30 mouse cellular contexts compared by ENCODE assay signal in the genomic region with DNA sequence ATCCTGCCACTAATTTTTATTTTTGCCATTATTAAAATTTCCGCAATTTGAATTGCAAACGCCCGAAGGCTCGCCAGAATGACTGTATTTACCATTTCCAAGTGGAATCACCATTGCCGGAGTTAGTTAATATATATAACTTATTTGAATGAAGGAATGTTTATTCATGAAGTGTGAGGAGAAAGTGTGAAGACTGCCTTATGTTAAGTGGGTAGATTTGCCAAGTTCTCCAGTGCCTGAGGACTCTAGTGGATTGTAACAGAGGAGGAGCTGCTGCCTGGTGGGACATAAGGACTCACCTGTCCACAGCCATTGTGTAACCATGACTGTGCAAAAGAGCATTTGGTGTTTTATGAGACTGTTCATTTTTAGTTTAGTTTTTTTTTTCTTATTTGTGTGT. TPM values are rescaled to one million over a fixed set of nuclear protein-coding genes. Genes with fewer than 3 reads are reported as not detected.
DNase-seq lines count a peak whose midpoint lies in the region; ATAC-seq lines count a peak whose summit lies in the region.
"Had no signal": no experiment of that assay in that cellular context is flagged by ENCODE, and none has a peak within 500 bp of the region (broad histone marks: within the 10 kb centered on the region; RNA-seq: fewer than 3 reads in every experiment).

No protein-coding gene starts in this region.

- H3K4me3 ChIP-seq in forebrain, embryonic 13.5 days = no peak overlapping the region
- no peak overlapping the region for H3K4me3 ChIP-seq in forebrain, embryonic 11.5 days (ENCODE audit: low read depth, low read length)
- no peak overlapping the region for H3K4me3 ChIP-seq in hindbrain, embryonic 11.5 days (ENCODE audit: low read depth, low read length)
- H3K4me3 ChIP-seq: embryonic facial prominence, embryonic 13.5 days; hindbrain, embryonic 10.5 days; kidney, embryonic 15.5 days; limb, embryonic 10.5 days; limb, embryonic 15.5 days; liver, embryonic 13.5 days; midbrain, embryonic 13.5 days; stomach, embryonic 15.5 days had no signal

- H3K27me3 ChIP-seq in forebrain, embryonic 13.5 days = no peaks in the 10 kb centered on the region
- no peaks in the 10 kb centered on the region for H3K27me3 ChIP-seq in forebrain, embryonic 11.5 days (ENCODE audit: control insufficient read depth, insufficient read depth, low read length)
- H3K27me3 ChIP-seq in hindbrain, embryonic 11.5 days (ENCODE audit: control insufficient read depth, insufficient read depth, low read length) = no peaks in the 10 kb centered on the region
- H3K27me3 ChIP-seq: CH12.LX; embryonic facial prominence, embryonic 13.5 days; kidney, embryonic 15.5 days; limb, embryonic 15.5 days; liver, embryonic 13.5 days; stomach, embryonic 15.5 days had no signal

- no peak overlapping the region for H3K9ac ChIP-seq in forebrain, embryonic 13.5 days
- H3K9ac ChIP-seq in forebrain, embryonic 11.5 days (ENCODE audit: low read length) = no peak overlapping the region
- H3K9ac ChIP-seq in hindbrain, embryonic 11.5 days (ENCODE audit: low read depth, low read length) = no peak overlapping the region
- H3K9ac ChIP-seq: embryonic facial prominence, embryonic 13.5 days; kidney, embryonic 15.5 days; limb, embryonic 15.5 days; liver, embryonic 13.5 days; midbrain, embryonic 13.5 days; stomach, embryonic 15.5 days had no signal

- DNase-seq in forebrain, embryonic 11.5 days (ENCODE audit: low spot score) = no peak
- peak; percentile 4 for DNase-seq in heart, adult 11 months
- no peak for DNase-seq in heart, adult 18-20 months
- DNase-seq in right cerebral cortex, postnatal 36 days (ENCODE audit: low spot score in 2 of 2) = peak; percentile 2 to 17
- DNase-seq in right cerebral cortex, postnatal 10 days (ENCODE audit: low spot score in 2 of 2) = no peak
- DNase-seq in hindbrain, embryonic 11.5 days (ENCODE audit: low spot score) = no peak
- DNase-seq: adrenal gland, adult 2 months; cerebellum, adult 11-12 months; cerebellum, adult 9-11 months; embryo, embryonic 11 days; heart, postnatal 14 days; kidney, adult 18-20 months; kidney, postnatal 25 days; liver, embryonic 13.5 days; lung, adult 18-20 months; retina, postnatal 1 day; thymus, postnatal 14 days had no signal

- H3K4me1 ChIP-seq in forebrain, embryonic 13.5 days = 0 out of 2 replicates have a peak, but pooled peaks cover 7% of the 10 kb centered on the region
- H3K4me1 ChIP-seq in forebrain, embryonic 11.5 days (replicated peaks; ENCODE audit: control insufficient read depth, insufficient read depth, low read length) = no peaks in the 10 kb centered on the region
- no peaks in the 10 kb centered on the region for H3K4me1 ChIP-seq in hindbrain, embryonic 11.5 days (replicated peaks; ENCODE audit: control insufficient read depth, insufficient read depth, low read length)
- H3K4me1 ChIP-seq: embryonic facial prominence, embryonic 13.5 days; kidney, embryonic 15.5 days; limb, embryonic 10.5 days; limb, embryonic 15.5 days; liver, embryonic 13.5 days; stomach, embryonic 15.5 days had no signal

- WGBS in forebrain, embryonic 13.5 days = 73% methylated on average over 5 of the region's 5 CpGs
- 89% methylated on average over 5 of the region's 5 CpGs for WGBS in forebrain, embryonic 11.5 days
- WGBS in hindbrain, embryonic 11.5 days = 92% methylated on average over 5 of the region's 5 CpGs

- no peaks in the 10 kb centered on the region for H3K36me3 ChIP-seq in forebrain, embryonic 13.5 days (ENCODE audit: poor library complexity, severe bottlenecking)
- no peaks in the 10 kb centered on the region for H3K36me3 ChIP-seq in forebrain, embryonic 11.5 days (ENCODE audit: control insufficient read depth, insufficient read depth, low read length)
- no peaks in the 10 kb centered on the region for H3K36me3 ChIP-seq in hindbrain, embryonic 11.5 days (ENCODE audit: control insufficient read depth, insufficient read depth, low read length)
- H3K36me3 ChIP-seq: embryonic facial prominence, embryonic 13.5 days; hindbrain, embryonic 10.5 days; kidney, embryonic 15.5 days; limb, embryonic 10.5 days; limb, embryonic 15.5 days; liver, embryonic 13.5 days; midbrain, embryonic 13.5 days; stomach, embryonic 15.5 days had no signal

- ATAC-seq in forebrain, embryonic 13.5 days = peak; percentile 78
- ATAC-seq in forebrain, embryonic 11.5 days (replicated peaks; ENCODE audit: low FRiP score) = no peak
- no peak; the same call in 1 of the 2 replicates for ATAC-seq in hindbrain, embryonic 11.5 days (ENCODE audit: low FRiP score)
- ATAC-seq: activated CD4-positive, CD25-positive, alpha-beta regulatory T cell, adult 4 months; hindbrain, embryonic 16.5 days; lung, postnatal 0 days had no signal

- H3K27ac ChIP-seq in forebrain, embryonic 13.5 days = no peak overlapping the region
- no peak overlapping the region for H3K27ac ChIP-seq in forebrain, embryonic 11.5 days (ENCODE audit: low read depth, low read length)
- H3K27ac ChIP-seq in hindbrain, embryonic 11.5 days (ENCODE audit: low read depth, low read length) = no peak overlapping the region
- H3K27ac ChIP-seq: embryonic facial prominence, embryonic 13.5 days; hindbrain, embryonic 10.5 days; kidney, embryonic 15.5 days; limb, embryonic 10.5 days; limb, embryonic 15.5 days; liver, embryonic 13.5 days; macrophage; midbrain, embryonic 13.5 days; stomach, embryonic 15.5 days had no signal

- no peak overlapping the region for H3K4me2 ChIP-seq in forebrain, embryonic 13.5 days
- H3K4me2 ChIP-seq in forebrain, embryonic 11.5 days (ENCODE audit: low read depth, low read length, severe bottlenecking) = no peak overlapping the region
- no peak overlapping the region for H3K4me2 ChIP-seq in hindbrain, embryonic 11.5 days (replicated peaks; ENCODE audit: low read depth, low read length)
- H3K4me2 ChIP-seq: embryonic facial prominence, embryonic 13.5 days; kidney, embryonic 15.5 days; limb, embryonic 15.5 days; liver, embryonic 13.5 days; stomach, embryonic 15.5 days had no signal

- no peaks in the 10 kb centered on the region for H3K9me3 ChIP-seq in forebrain, embryonic 13.5 days (replicated peaks)
- no peaks in the 10 kb centered on the region for H3K9me3 ChIP-seq in forebrain, embryonic 11.5 days (ENCODE audit: control insufficient read depth, low read length)
- H3K9me3 ChIP-seq in hindbrain, embryonic 11.5 days (ENCODE audit: control insufficient read depth, low read length) = no peaks in the 10 kb centered on the region
- H3K9me3 ChIP-seq: embryonic facial prominence, embryonic 13.5 days; hindbrain, embryonic 10.5 days; kidney, embryonic 15.5 days; limb, embryonic 10.5 days; limb, embryonic 15.5 days; liver, embryonic 13.5 days; midbrain, embryonic 13.5 days; stomach, embryonic 15.5 days had no signal

RNA-seq across cellular contexts. Expression of gene Sfmbt2, which starts 39.8 kb away (rescaled TPM):
- polyA plus RNA-seq in forebrain, embryonic 13.5 days (2015; fragmentation: Nextera tagmentation; extraction: Ambion mirVana) = 1.8 and 2.4 TPM in 2 replicates
- 1.3 and 1.8 TPM in 2 replicates for polyA plus RNA-seq in forebrain, embryonic 11.5 days (2014; fragmentation: Nextera tagmentation; extraction: Ambion mirVana)
- total RNA-seq in heart, adult 18-20 months (2021) = under 1 TPM; 0.27 to 0.33 TPM
- polyA plus RNA-seq in hindbrain, embryonic 11.5 days (2014; fragmentation: Nextera tagmentation; extraction: Ambion mirVana) = 1.4 and 2.6 TPM in 2 replicates
- total RNA-seq: CH12.LX had no signal

Comparison
In these comparisons a context has a peak if more than half of its experiments do, and no peak if none do; other contexts are left out.
1. DNase-seq: peak in heart, adult 11 months (single experiment) and right cerebral cortex, postnatal 36 days (2 of 2); none in forebrain, embryonic 11.5 days (single experiment), heart, adult 18-20 months (0 of 2), right cerebral cortex, postnatal 10 days (0 of 2) and hindbrain, embryonic 11.5 days (single experiment).